Mouse (Mus musculus) left cerebral cortex, adult 2 months (tissue): ENCODE data around the gene Rhod. TPM values are rescaled to one million over a fixed set of nuclear protein-coding genes. Genes with fewer than 3 reads are reported as not detected.
A peak's percentile ranks its signal among the peaks of the same experiment; 100 is the strongest.
"Not testable (repeated sequence)": the region's sequence is repeated elsewhere in the genome, so short reads cannot be mapped to it uniquely, and the experiment has no call there.

Source experiments
- DNase-seq, 2 experiments: peaks; one replicate each; pipeline ENCODE4 v3.0.0; 2021 to 2022; ENCODE audit warnings: low spot score in 2 of 2, mixed read lengths in 1 of 2; ENCODE audit errors: extremely low spot score in 1 of 2
- H3K27ac ChIP-seq: fragments of 200-600 bp; 2 replicates; pipeline ENCODE4 v1.8.1; 2022
- H3K4me3 ChIP-seq: fragments of 200-600 bp; 2 replicates; pipeline ENCODE4 v1.8.1; 2022
- CTCF ChIP-seq: fragments of 200-600 bp; IDR thresholded peaks from 2 replicates; pipeline ENCODE4 v1.8.1; 2022; ENCODE audit warnings: antibody characterized with exemption, mild to moderate bottlenecking, moderate library complexity
- intact Hi-C: fragments of 180-260 bp; cut with DNase I; formaldehyde crosslinking; loops from one replicate; pipeline ENCODE4 v1.15.1; 2025
- total RNA-seq, 2 experiments: library from RNA; stranded (reverse); gene quantifications; 2 replicates each; pipeline ENCODE4 v1.2.3; 2021

The Rhod gene
- total RNA-seq, 2 experiments from 2014 or later: 0.75 to 1.2 TPM

DNA sequence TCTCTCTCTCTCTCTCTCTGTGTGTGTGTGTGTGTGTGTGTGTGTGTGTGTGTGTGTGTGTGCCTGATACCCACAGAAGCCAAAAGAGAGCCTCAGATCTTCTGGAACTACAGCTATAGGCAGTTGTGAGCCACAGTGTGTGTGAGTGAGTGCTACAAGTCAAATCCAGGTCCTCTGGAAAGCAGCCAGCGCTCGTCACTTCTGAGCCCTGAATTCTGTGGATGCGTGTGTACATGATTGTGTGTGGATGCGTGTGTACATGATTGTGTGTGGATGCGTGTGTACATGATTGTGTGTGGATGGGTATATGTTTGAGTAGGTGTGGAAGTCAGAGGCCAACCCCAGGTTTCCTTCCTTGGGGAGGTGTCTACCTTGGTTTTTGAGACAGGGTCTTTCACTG lies 34.3 kb upstream of the Rhod start:
- TF ChIP-seq CTCF: no peak
- Histone ChIP-seq H3K27ac (no peak overlapping the region), H3K4me3 (no peak overlapping the region)
- DNase-seq: no peak
- intact Hi-C loops: no loop called here

DNA sequence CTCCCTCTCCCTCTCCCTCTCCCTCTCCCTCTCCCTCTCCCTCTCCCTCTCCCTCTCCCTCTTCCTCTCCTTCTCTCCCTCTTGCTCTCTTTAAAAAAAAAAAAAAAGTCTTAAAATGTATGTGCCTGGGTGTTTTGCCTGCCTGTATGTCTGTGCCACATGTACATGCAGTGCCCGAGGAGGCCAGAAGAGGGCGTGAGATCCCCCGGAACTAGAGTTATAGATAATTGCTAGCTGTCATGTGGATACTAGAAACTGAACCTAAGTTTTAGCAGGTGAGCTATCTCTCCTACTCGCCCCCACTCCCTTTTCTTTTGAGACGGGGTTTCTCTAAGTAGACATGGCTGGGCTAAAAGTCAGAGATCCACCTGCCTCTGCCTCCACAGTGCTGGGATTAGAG lies 29.1 kb upstream of the Rhod start:
- DNase-seq: no peak
- no peak overlapping the region for H3K4me3 ChIP-seq
- TF ChIP-seq CTCF: peak; percentile 35
- intact Hi-C loops: no loop called here
- H3K27ac ChIP-seq: no peak overlapping the region

DNA sequence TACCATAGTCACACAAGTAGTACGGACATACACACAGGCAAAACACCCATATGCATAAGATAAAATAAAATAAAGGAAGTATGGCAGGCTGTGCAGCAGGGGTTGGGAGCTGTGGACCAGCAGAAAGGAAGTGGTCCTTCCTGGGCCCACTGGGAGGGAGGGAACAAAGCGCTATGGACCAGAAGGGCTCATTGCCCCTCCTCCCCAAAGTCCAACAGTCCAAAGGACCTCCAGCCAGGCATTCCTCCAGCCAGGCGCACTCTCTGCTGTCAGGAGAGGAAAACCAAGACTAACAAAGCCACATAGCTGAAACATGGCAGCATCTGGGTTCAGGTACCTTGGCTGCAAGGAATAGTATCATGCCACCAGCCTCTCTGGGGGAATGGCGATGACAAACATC lies 25.4 kb upstream of the Rhod start:
- no peak overlapping the region for H3K4me3 ChIP-seq
- DNase-seq: no peak
- intact Hi-C loops: no loop called here
- no peak overlapping the region for H3K27ac ChIP-seq
- no peak for TF ChIP-seq CTCF

DNA sequence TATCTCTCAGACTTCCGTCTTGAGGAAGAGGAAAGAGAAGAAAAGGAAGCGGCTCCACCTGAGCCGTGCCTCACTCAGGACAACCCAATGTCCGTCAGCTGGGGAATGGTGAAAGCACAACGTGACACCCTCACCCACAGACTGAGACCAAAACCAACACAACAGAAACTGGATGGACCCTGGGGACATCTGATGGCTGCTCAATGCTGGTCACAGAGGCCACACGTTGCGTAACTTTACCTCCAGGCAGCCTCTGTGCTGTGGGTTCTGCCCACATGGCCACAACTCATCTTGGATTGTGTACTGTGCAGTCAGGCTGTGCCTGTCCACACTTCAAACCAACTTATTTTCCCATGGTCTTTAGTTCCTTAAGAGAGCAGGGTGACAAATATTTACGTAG lies 22.7 kb upstream of the Rhod start:
- no peak for DNase-seq
- no peak for TF ChIP-seq CTCF
- intact Hi-C loops: no loop called here

DNA sequence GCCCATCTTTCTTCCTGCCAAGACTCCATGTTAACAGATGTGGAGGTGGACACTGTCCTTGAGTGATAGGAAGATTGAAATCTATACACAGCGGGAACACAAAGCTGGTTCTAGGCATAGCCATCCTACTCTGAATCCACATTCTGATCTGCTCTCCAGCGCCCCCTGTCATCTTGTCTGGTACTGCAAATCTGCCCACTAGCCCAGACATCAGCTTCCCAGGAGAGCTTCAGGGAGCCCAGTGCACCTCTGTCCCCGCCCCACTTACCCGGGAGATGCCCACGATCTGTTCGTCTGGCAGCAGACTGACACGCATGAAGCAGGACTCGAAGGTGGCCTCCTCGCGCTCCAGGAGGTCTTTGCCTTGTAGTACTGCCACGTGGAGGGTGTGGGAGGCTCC lies 17.0 kb upstream of the Rhod start:
- peak in 1 of 2 experiments; percentile 61 for DNase-seq
- Histone ChIP-seq H3K27ac (no peak overlapping the region), H3K4me3 (no peak overlapping the region)
- peak; percentile 68 for TF ChIP-seq CTCF
- intact Hi-C loops: no loop called here

More for the DNA sequence above, 22.7 kb upstream of the Rhod start:
- Histone ChIP-seq H3K27ac (no peak overlapping the region), H3K4me3 (no peak overlapping the region)

DNA sequence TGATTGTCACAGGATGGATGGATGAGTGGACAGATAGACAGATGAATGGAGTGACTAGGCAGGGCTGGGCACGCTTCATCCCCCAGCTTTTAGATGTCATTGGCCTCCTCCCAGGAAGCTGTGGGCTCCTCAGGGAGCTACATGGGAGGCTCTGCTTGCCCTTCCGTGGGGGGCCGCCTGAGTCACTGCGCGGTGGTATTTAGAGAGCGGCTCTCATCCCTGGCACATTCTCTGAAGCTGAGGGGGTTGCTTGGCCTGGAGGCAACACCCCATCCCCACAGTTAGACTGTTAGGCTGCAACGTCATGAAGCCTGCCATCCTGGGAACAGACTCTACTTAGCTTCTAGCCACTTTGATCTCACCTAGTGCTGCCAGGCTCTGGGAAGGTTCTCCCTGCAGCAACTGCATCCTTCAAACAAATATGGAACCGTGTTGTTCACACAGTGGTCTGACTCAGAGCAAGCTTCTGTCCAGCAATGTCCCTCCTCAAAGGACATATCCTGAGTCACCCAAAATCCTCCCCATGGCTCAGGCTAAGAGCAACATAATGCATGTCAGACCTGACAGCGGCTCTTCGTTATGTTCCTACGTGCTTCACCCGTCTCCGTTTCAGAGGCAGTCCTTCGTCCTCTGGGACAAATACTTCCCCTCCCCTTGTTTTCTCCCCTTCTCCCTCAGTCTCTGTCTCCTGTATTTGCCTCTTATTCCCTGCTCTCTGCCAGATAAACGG lies 16.0 kb upstream of the Rhod start:
- TF ChIP-seq CTCF: no peak
- H3K27ac ChIP-seq: no peak overlapping the region
- DNase-seq: peak in 1 of 2 experiments; percentile 32
- H3K4me3 ChIP-seq: no peak overlapping the region
- intact Hi-C loops: no loop called here

DNA sequence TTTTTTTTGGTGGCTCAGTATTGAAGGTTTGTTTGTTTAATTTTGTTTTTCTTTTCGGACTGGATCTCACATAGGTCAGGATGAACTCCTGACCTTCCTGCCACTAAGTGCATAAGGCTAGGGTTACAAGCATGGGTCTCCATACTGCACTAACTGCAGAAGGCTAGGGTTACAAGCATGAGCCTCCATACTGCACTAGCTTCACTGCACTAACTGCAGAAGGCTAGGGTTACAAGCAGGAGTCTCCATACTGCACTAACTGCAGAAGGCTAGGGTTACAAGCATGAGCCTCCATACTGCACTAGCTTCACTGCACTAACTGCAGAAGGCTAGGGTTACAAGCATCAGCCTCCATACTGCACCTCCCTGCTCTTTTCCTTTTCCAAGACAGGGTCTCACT lies 14.8 kb upstream of the Rhod start:
- H3K4me3 ChIP-seq, DNase-seq, H3K27ac ChIP-seq, intact Hi-C loops: not testable (repeated sequence)

DNA sequence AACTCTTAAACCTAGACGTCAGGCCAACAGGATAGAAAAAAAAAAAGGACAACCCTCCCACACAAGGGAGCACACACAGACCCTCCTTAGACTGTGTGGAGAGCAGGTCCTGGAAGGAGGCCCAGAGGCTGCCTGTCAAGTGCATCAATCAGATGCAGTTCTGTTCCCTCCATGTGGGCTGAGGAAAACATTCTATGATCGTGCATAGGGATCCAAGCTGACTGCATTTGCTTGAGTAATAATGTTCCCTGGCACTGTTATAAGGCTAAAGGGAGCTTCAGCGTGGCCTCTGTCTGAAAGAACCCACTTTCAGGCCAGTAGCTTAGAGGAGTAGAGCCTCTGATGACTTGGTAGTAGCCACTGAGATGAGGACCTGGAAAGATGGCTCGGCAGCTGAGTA lies 13.3 kb upstream of the Rhod start:
- H3K4me3 ChIP-seq: no peak overlapping the region
- DNase-seq: no peak
- no peak overlapping the region for H3K27ac ChIP-seq
- no peak for TF ChIP-seq CTCF
- intact Hi-C loops: no loop called here

DNA sequence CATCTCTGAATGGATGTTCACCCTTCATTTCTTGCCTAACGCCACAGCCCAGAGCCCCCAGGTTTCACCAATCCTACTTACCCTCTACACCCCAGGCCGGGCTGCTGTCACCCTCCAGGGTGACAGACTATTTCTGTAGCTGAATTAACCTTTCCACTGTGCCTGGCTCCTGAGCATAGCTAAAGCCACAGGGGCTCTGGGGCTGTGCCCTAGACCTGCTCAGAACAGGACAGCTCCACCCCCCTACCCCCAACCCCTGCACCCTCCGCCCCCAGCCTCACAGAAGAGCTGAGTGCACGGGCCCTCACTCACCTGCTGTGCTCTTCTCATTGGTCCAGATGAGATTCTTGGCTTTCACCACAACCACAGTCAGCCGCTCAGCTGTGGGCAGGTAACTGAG lies 12.7 kb upstream of the Rhod start:
- H3K4me3 ChIP-seq: no peak overlapping the region
- H3K27ac ChIP-seq: no peak overlapping the region
- intact Hi-C loops: no loop called here
- TF ChIP-seq CTCF: no peak
- DNase-seq: no peak

DNA sequence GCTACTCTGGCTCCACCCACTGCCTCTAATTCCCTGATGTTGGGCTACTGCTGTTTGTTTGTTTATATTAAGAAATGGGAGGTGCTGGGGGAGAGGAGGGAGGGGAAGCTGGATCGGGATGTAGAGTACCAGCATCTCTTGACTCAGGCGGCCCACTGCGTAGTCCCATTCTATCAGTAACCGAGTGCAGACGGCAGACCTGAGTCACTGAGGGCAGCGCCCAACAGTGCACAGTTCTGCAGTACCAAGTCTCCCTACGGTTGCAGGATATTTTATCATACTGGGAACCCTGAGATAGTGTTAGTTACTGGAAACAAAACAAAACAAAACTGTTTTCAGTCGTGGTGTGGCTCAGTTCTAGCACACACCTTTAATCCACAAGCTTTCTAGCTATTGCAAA lies 11.9 kb upstream of the Rhod start:
- TF ChIP-seq CTCF: no peak
- DNase-seq: no peak
- intact Hi-C loops: no loop called here
- Histone ChIP-seq H3K4me3 (no peak overlapping the region), H3K27ac (no peak overlapping the region)

DNA sequence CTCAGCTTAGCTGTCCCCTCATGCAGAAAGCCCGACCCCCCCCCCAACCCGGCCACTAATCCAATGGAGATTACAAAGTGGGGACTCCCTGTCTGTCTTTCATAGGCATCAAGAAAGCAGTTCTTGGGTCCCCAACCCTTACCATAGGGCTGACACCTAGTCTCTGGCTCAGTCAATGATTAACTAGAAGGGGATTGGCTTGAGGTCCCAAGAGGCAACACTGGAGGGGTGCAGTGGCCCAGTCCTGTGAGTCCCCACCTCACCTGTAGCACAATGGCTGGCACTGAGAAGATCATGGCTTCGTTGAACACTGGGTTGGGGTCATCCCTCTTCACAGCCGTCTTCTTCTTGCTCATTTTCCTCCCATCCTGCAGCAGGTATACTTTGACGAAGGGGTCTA lies 11.4 kb upstream of the Rhod start:
- TF ChIP-seq CTCF: no peak
- H3K27ac ChIP-seq: no peak overlapping the region
- no peak overlapping the region for H3K4me3 ChIP-seq
- no peak for DNase-seq
- intact Hi-C loops: no loop called here

DNA sequence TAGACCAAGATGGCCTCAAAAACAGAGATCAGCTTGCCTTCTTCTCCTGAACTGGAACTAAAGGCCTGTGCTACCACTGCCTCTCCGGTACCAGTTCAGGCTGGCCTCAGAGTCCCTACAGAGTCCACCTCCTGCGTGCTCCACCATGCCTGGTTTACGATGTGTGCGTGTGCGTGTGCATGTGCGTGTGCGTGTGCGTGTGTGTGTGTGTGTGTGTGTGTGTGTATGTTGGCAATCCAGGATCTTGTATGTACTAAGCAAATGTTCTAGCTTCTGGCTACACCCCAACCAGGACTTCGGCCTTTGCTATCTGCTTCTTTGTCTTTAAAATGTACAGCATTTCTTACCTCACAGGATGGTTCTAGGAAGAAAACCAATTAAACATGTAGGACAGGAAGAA lies 10.0 kb upstream of the Rhod start:
- DNase-seq: no peak
- TF ChIP-seq CTCF: no peak
- intact Hi-C loops: no loop called here
- Histone ChIP-seq H3K4me3 (no peak overlapping the region), H3K27ac (no peak overlapping the region)

DNA sequence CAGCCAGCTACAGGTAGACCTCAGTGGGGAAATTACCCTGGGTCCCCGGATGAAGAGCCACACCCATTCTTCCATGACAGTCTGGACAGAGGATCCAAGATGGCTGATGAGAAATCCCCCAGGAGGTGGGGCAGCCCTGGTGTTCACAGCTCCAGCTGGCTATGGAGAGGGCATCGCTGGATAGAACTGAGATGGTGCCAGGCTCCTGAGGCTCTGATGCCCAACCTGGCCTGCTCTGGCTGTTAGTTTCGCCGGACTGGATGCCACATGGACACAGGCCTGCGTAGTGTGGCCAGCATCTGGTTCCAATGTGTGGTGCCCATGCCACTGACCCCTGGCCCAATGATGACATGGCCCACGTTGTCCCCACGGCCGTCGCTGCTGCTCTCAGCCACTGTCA lies 8.2 kb upstream of the Rhod start:
- intact Hi-C loops: no loop called here
- no peak overlapping the region for H3K27ac ChIP-seq
- DNase-seq: no peak
- TF ChIP-seq CTCF: no peak
- H3K4me3 ChIP-seq: no peak overlapping the region
